Mouse (Mus musculus) heart, postnatal 4 days (tissue): Measurements from ENCODE around the gene Bmp2k. TPM values are rescaled to one million over a fixed set of nuclear protein-coding genes. Genes with fewer than 3 reads are reported as not detected.
A peak's percentile ranks its signal among the peaks of the same experiment; 100 is the strongest.
"Not testable (repeated sequence)": the region's sequence is repeated elsewhere in the genome, so short reads cannot be mapped to it uniquely, and the experiment has no call there.

Source experiments
- DNase-seq: peaks from one replicate; pipeline ENCODE4 v3.0.0; 2021
- total RNA-seq, 2 experiments: library from RNA; stranded (reverse); gene quantifications; 2 replicates each; pipeline ENCODE4 v1.2.3; 2021

The Bmp2k gene
- total RNA-seq, 2 experiments from 2014 or later: 18.9 TPM

- DNase-seq: no peak
Observed at GRCm38 (mm10) chr5:97002937-97003336, 5.4 kb downstream of the Bmp2k start.

- no peak for DNase-seq
Observed at GRCm38 (mm10) chr5:97004178-97005030, 6.9 kb downstream of the Bmp2k start.

DNA sequence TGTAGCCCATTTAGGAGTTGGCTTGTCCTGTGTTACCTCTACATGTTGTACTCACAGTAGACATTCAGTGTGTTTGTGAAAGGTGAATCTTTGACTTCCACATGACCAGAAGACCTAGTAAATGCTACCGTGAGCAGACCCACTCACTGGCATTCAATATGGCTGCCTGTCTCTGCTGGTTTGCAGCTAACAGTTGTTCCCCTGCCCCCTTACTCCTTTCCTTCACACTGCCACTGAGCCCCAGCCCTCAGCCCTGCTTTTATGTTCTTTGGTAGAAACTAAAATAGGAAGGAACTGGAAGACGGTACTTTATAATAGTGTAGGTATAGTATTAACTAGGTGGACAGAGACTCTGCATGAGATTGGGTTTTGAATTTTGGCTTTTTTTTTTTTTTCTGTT, 8.4 kb downstream of the Bmp2k start:
- DNase-seq: no peak

DNA sequence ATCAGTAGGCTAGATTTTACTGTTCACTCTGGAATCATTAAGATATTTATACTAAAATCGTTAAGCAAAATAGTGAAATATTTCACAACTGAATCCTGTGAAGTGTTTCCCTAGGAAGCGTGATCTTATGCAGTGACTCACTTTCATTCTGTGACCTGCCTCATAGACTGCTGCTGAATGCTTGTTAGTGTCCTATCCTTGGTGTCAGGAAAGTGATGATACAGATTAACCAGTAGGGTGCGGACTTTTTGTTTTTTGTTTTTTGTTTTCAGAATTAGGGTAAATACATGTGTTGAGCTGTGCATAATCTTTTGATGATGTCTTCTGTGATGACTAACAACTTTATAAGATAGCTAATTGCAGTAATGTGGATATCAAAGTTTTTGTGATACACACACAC, 9.4 kb downstream of the Bmp2k start:
- DNase-seq: no peak

DNA sequence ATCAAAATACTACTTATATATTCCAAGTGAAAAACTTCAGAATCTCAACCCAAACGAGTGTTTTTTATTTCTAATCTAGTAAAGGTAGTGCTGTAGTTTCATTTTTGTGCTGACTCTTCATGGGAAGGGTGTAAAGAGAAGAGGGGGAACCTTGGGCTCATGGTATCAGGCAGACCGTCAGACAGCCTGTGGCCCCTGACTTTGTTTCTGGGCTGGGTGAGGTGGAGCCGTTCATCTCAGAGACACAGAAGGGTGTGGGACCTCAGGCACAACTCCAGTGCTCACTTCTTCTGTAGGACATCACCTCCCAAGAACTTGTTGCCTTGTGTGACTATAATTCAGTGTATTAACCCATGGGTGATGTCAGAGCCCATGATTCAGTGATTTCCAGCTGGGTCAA, 10.0 kb downstream of the Bmp2k start:
- DNase-seq: no peak

GRCm38 (mm10) chr5:97009140-97009539, 11.7 kb downstream of the Bmp2k start:
- not testable (repeated sequence) for DNase-seq

GRCm38 (mm10) chr5:97009601-97010335, 12.3 kb downstream of the Bmp2k start:
- no peak for DNase-seq

- DNase-seq: no peak
Observed at GRCm38 (mm10) chr5:97015781-97016508, 18.5 kb downstream of the Bmp2k start.

GRCm38 (mm10) chr5:97016842-97017577, 19.5 kb downstream of the Bmp2k start:
- DNase-seq: no peak

- DNase-seq: no peak
Observed at GRCm38 (mm10) chr5:97022305-97023278, 25.1 kb downstream of the Bmp2k start.

- DNase-seq: no peak
Observed at GRCm38 (mm10) chr5:97024834-97025233, 27.3 kb downstream of the Bmp2k start.

DNA sequence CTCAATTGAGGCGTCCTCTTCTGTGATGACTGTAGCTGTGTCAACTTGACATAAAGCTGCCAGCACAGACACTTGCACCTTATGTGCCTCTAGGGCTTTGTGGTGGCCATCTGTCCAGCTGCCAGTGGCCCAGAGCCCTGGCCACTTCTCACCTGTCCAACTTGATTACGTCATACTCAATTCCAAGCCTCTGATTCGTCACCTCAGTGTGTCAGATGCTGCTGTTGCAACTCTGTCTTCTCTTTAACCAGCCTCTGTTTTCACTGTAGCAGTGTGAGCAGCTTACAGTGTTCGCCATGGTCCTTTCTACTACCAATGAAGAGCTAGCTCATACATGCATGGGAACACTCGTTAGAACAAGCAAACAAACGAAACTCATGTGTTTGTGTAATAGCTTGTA, 28.2 kb downstream of the Bmp2k start:
- DNase-seq: no peak

- no peak for DNase-seq
Observed at GRCm38 (mm10) chr5:97028004-97028403, 30.5 kb downstream of the Bmp2k start.

GRCm38 (mm10) chr5:97028840-97029239, 31.4 kb downstream of the Bmp2k start:
- DNase-seq: not testable (repeated sequence)

- DNase-seq: no peak
Observed at GRCm38 (mm10) chr5:97031771-97032170, 34.3 kb downstream of the Bmp2k start.

DNA sequence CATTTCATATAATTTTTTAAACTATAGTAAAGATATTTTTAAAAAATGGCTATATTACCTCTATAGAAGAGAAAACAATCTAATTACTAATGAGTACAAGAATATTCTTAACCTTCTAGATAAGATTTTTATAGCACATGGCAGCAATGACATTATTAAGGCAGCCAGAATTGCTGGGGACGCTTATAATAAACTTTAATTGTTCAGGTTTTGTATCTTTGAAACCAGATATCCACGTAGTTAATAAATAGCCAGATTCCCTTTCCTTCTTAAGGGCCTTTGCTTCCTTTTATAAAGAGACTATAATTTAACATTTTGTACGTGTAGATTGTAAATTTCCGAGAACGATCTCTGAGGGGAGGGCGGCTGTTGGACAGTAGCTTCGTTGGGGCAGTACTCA, 47.8 kb downstream of the Bmp2k start:
- no peak for DNase-seq

DNA sequence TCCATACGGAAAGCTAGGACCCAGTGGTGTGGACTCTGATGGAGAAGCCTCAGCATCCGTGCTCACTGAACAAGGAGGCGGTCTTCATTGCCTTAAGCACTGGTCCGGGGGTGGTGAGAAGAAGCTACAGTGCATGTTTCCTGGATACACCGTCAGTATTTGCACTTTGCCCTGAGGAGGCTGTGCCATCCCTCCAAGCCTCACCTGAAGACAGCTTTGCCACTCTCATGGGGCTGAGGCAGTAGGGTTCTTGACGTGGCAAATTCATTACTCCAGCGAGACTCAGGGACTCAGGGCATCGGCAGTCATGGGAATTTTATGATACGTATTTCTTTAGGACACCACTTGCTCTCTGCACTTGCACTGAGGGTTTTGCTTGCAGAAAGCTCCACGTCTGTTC, 49.2 kb downstream of the Bmp2k start:
- DNase-seq: no peak

DNA sequence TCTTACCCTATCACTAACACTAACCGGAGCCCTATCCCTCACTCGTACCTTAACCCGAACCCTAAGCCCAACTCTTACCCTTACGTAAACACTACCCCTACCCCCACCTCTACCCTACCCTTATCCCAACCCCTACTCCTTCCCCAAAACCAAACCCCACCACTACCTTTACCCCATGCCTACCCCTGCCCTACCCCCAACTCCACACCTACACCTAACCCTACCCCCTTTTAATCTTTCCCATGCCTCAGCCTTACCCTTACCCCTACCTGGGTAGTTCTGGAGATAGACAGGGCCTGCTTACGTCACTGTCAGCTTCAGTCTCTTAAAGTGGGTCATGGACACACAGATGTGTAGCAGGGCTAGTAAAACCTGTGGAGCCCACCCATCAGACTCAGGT, 51.4 kb downstream of the Bmp2k start:
- no peak for DNase-seq

- DNase-seq: no peak
Observed at GRCm38 (mm10) chr5:97054166-97054565, 56.7 kb downstream of the Bmp2k start.

GRCm38 (mm10) chr5:97054801-97055200, 57.3 kb downstream of the Bmp2k start:
- no peak for DNase-seq

DNA sequence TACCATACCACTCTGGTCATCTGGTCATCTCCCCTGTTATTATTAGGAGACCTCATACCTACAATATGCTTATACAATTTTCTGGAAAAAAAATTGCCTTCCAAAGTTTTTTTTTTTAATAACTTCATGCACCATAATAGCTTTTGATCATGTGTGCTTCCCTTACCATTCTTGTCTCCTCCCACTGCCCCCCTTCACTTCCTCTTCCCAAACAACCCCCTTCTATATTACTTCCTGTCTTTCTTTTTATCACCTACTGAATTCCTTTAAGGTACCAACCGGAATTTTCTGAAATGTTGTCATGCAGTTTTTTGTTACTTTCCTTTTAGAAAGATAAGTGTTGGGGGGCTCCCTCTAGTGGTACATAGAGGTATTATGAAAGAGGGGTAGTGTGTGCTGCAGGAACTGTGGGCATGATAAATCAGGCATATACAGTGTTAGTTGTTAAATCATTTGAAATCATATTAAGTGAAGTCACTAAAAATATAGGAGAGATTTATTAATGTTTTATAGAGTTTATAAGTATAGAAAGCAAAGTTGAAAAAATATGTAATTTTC, 58.1 kb downstream of the Bmp2k start:
- DNase-seq: peak; percentile 51
